Mouse (Mus musculus): ENCODE measurements around the gene Rxfp4.

DNA sequence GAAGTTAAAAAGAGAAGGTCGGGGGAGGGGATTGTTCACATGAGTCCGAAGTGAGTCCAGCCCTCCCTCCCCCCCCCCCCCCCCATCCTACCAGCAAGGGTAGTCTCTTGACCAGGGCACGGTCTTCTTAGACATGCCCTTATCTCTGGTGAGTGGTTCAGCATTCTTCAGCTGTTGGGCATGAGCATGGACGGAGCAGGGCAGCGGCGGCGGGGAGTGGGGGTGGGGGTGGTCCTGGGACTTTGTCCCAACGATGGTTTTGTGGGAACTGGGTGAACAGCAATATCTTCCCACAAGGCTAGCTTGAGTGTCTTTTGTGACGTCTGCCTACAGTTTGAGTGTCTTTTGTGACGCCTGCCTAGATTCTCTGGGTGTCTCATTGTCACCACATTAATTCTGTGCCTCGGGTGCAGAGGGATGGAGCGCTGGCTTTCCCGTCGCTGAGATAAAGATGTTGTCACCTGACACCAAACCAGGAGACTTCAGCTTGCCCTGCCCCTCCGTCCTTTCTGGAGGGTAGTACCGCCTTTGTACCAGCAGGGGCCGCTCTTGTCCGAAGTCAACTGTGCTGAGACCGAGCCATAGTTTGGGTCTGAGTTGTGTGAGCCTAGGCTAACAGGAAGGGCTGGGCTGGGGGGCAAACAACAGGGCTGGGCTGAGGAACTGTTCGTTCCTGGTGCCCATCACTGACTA is 45.7 kb downstream of the Rxfp4 start:
- TF ChIP-seq CTCF (conservative IDR thresholded peaks at IDR 0.05; ENCODE audit: low read length), result peak; percentile 100
- TF ChIP-seq POU5F1 (IDR thresholded peaks at IDR 0.05; ENCODE audit: borderline replicate concordance, low read length), result no peak
- TF ChIP-seq NANOG (IDR thresholded peaks at IDR 0.05; ENCODE audit: borderline replicate concordance, low read length), result no peak

Data from E14TG2a.4 (cell line).